Mouse (Mus musculus) gastrocnemius, postnatal 14 days (tissue): ENCODE measurements around the gene Igflr1. TPM values are rescaled to one million over a fixed set of nuclear protein-coding genes. Genes with fewer than 3 reads are reported as not detected.

Experiments
- DNase-seq: peaks from one replicate; pipeline ENCODE4 v3.0.0; 2021; ENCODE audit warnings: mixed read lengths
- intact Hi-C: fragments of 180-260 bp; cut with DNase I; formaldehyde crosslinking; loops from one replicate; pipeline ENCODE4 v1.15.1; 2025; ENCODE audit warnings: low total_unique reads
- long read RNA-seq, 2 experiments: library from polyadenylated mRNA; stranded (forward); transcript quantifications; one replicate each; pipeline ENCODE4 v2.0.0; 2021
- total RNA-seq, 2 experiments: library from RNA; stranded (reverse); gene quantifications; 2 replicates each; pipeline ENCODE4 v1.2.3; 2021

Igflr1 gene
- under 1 TPM; 0.60 to 0.88 TPM for total RNA-seq
- long read RNA-seq, experiment 1, result 0 reads
- long read RNA-seq, experiment 2, result 0 reads

DNA sequence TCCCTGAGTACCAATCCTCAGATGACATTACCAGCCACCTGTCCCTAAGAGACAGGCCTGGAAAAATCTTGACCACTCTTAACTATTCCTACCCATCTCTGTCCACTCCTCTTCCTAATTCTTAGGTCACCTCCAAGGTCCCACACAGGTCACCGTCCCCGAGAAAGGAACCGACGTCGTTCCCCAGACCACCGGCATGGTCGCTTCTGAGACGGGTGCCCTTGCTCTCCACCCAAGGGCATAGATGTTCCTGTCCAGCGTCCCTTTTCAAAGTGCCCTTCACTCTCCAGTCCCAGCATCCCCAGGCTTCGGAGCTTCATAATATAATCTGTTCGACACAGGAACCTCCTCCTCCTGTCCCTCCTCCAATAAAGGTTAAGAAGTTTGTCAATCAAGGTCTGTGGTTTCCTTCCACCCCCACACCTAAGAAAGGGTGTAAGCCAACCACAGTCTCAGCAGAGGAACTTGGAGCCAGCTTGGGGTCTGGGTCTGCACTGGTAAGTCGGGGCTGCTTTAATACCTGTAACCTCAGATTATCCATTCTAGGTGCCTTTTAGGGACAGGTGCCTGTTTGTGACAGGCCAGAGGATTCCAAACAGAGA is at the start of gene Igflr1:
Gene Igflr1 (plus strand): TSS at position 458 of the 602 bp plus-strand sequence.
- intact Hi-C loops, result no loop called here
- DNase-seq, result no peak

DNA sequence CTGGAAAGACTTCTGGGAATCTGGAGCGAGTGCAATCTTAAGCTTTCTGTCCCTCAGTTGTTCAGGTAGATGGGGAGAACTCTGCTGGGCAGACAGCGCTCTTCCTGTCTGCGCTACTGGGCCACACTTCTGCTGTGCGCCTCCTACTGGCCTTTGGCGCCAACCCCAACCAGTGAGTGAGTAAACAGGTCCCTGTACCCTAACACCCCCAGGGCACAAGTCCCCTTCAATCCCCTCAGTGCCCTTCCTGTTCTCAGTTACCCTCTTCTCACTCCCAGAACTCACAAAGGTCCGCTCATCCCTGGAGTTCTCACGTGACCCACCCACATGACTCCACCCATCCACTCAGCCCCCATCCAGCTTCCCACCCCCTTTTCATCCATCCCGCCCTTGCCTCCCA is 46.9 kb upstream of the Igflr1 start:
- no peak for DNase-seq

DNA sequence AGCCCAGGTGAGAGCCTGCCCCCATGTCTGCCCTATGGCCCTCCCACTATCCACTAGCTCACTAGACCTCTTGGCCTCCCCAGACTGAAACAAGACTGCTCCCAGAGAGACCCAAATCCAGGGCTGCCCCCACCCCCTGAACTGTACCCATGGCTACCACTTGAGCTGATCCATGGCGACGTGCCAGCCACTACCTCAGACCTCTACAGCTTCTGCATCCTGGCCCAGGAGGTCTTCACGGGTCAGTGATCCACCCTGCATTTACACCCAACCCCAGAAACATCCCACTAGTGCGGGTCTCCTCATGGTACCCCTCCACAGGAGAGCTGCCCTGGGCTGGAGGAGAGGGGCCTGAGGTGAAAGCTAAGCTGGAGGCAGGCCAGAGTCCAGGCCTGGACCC is 44.8 kb upstream of the Igflr1 start:
- intact Hi-C loops, result no loop called here
- no peak for DNase-seq

More for the DNA sequence above, 46.9 kb upstream of the Igflr1 start:
- intact Hi-C loops, result no loop called here

DNA sequence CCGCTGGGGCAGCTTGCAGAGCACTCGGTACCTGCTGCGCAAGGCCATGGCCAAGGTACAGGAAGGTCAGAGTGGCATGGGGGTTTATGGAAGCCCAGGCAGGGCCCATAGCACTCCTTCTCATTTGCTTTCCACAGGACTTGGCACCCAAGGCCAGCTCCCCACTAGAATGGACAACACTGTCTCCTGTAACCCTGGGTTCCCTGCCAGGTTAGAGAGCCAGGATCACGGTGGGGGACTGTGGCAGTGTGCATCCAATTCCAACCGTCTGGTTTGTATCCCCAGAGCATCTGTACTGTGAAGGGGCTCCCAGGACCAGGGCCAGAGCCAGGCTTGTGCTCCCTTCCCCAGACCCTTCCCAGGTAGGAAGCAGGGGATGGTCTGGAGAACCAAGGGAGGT is 44.4 kb upstream of the Igflr1 start:
- intact Hi-C loops, result no loop called here
- DNase-seq, result no peak

DNA sequence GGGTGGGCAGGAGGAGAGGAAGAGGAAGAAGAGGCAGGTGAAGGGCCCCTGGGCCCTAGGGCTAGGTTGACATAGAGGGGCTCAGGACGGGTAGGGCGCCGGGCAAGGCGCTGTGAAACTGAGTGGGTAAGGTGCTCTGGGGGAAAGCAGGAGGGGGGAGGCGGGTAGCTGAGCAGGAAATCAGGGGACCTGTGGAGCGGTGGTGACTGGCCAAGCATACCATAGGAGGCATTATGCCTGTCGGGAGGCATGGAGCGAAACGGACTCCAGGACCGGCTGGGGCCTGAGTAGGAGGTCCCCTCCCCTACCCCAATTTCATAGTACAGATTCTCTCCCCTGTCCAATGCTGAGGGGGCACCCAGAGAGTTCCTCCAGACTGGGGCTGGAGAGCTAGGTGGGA is 42.4 kb upstream of the Igflr1 start:
- DNase-seq, result no peak
- intact Hi-C loops, result no loop called here

DNA sequence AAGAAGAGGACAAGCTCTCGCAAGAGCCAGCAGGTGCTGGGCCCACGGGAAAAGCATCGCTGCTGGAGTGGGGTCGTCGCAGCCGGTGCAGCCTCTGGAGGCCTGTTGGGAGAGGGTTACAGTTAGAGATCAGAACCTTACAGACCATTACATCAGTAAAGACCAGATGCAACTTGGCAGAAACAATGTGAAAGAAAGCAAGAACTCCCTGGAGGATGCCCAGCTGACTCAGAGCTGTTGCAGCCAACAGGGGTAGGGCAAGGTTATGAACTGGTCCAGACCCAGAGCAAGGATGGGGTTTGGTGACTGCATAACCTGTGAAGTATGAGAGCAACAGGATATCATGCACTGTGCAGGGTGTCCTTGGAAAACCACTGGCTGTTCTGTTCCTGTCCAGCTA is 40.7 kb upstream of the Igflr1 start:
- intact Hi-C loops, result no loop called here
- no peak for DNase-seq

DNA sequence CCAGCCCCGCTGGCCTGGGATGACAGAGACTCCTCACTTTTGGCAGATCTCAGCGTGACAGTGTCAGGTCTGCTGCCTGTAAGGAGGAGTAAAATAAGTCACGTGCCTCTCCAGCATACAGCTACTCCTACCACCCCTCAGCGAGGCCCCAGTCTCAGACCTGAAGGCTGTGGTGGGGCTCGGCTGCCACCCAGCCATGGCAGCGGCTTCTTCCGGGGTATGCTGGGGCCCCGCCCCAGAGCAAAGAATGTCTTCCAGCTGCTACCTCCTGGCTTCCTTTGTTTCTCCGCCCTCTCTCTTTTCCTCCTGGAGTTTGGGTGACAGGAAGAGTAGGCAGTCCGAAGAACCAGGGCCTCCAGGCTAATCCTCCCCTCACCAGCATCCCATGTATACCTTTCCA is 39.3 kb upstream of the Igflr1 start:
- intact Hi-C loops, result no loop called here

DNA sequence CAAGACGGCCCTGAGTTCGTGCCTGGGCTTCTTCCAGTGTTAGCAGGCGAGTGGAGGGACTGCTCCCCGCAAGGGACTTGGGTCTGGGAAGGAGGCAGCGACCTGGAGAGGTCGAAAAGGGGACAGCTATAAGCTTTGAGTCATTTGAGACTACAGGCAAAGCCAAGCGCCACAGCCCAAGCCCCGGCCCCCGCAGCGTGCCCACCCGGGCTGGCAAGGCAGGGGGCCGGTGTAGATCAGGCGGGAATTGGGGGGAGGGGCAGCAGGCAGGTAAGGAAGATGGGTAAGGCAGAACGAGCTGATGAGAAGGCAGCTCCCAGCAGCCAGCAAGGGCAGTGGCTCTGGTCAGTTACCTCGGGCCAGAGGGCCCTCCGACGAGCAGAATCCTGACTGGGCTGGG is 38.8 kb upstream of the Igflr1 start:
- no peak for DNase-seq
- intact Hi-C loops, result no loop called here

More for the DNA sequence above, 39.3 kb upstream of the Igflr1 start:
- no peak for DNase-seq

DNA sequence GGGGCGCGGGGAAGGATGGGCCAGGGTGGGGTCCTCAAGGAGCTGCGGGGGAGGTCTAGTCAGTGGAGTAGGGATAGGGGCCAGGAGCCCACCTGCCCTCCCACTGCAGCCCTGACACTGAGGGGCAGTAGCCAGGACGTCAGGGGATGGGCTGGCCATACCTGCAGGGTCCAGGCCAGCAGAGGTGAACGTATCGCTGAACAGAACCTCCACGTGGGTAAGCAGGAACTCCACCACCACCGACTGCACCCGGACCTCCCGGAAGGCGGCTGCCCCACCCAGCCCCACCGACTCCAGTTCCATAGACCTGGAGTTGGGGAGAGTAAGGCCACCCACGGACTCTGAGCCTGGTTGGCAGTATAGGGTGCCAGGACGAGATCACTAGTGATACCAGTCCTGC is 38.2 kb upstream of the Igflr1 start:
- DNase-seq, result no peak
- intact Hi-C loops, result no loop called here

DNA sequence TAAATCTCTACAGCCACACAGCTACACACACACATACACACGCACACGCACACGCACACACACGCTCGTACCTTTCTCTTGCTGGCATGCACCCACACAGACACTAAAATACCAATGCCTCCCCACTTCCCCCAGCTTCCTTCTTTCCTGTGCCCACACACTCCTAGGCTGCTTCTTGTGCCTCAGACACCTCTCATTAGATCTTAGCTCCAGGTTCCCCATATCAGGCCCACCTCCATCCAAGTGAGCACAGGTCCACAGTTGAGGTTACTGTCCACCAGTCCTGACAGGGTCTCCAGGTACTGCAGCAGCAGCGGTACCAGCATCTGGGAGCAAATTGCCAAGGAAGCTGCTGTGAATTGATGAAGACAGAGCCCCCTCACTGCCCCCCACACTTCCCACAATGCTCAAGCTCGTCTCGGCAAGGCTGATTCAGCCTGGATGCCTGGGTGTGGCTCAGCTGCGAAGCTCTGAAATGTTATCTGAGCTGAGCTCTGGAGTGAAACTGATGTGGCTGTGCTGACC is 33.9 kb upstream of the Igflr1 start:
- intact Hi-C loops, result no loop called here
- no peak for DNase-seq

DNA sequence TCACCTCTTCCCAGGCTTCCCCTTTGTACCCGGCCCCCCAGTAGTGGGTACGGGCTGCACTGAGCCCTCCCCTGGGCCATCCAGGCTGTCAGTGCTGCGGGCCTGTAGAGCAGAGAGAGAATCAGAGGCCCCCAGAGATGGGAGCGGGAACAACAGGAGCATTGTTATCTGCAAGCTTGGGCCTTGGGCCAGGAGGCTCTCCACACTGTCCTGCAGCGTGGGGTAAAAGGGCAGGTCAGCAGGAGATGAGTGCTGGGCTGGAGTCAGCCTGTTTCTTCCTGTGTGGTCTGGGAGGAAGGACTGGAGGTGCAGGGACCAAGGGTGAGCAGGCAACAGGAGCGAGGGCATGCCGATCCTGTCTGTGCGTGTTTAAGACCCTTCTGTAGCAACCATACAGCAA is 32.3 kb upstream of the Igflr1 start:
- intact Hi-C loops, result no loop called here
- peak; percentile 35 for DNase-seq

DNA sequence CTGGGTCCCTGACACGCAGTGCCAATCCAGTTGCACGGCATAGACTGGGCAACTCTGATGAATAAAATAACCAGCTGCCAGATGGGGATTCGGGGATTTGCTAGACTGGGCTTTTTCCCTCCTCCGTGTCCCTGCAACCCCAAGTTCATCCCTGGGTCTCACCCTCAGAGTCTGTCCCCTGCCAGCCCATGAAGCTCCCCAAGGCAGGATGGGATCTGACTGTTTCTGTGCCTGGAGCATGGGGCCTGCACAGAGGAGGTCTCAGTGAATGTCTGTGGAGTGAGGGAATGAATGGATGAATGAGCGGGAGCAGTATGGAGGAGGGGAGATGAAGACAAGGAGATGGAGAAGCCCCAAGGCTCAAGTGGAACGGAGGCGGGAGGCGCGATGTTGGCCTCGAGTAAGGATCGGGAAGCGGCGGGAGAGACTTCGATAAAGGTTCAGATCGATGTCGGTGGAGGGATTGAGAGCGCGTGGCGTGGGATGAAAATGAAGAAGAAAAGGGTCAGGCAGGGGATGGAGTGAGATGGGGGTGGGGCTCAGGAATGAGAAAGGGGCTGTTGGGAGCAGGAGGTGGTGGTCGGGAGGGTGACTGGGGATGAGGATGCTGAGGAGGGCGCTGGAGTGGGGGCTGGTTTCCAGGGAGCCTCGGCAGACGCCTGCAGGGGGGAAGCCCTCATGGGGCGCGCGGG is 31.1 kb upstream of the Igflr1 start:
- intact Hi-C loops, result no loop called here
- no peak for DNase-seq

DNA sequence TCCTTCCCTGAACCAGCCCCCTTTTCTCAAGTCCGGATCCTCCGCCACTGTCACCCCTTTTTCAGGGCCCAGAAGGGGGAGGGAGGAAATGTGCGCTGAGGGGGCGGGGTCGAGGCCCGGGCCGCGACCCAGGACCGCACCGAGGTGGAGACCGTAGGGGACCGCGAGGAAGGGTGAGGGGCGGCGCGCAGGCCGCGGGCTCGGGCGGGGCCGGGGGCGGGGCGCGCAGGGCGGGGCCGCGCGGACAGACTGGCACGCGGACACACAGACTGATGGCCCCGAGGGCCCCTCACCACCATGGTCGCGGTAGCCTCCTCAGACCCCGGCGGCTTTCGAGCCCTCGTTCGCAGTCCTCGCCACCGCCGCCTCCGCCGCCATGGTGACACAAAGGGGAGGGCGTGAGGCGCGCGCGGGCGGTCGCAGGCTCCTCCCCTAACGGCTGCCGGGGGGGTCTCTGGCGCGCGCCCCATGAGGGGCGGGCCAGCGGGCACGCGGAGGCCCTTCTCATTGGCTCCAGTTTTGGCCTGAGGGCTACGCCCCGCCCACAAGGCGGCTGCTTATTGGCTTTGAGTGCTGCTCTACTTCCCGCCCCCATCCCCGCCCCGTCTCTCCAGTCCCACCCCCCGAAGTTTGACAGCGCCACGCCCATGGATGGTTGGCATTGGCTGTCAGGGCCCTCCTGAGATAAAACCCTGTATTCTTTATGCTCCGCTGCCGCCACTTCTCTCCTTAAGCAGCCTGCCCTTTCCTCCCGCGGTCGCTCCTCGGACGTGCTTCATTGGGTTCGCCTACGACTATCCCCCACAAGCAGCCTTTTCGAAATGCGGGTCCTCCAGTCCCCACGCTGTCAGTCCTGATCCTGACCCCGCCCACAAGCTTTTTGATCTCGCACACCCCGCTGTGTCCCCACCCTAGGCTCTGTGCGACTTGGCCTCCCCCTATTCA is 30.3 kb upstream of the Igflr1 start, which contains the start of gene Arhgap33:
Gene Arhgap33 (minus strand): TSS at position 428 of the 945 bp plus-strand sequence.
- intact Hi-C loops, result no loop called here
- peak; percentile 95 for DNase-seq

DNA sequence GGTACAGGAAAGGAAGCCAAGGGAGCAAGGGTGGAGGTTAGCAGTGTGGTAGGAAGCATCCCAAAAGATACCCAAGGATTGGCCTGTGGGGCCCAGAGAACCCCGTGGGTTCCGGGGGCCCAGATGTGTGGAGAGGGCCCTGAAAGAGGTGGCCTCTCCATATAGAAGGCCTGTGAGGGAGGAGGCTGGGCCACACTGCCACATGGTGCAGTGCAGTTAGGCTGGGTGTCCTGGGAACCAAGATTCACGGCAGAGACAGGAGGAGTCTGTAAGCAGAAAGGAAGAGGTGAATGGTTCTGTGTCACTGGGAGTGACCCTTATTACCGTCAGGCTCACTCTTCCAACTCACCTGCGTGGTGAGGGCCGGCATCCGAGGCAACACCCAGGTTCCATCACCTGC is 24.7 kb upstream of the Igflr1 start:
- intact Hi-C loops, result no loop called here
- DNase-seq, result no peak

DNA sequence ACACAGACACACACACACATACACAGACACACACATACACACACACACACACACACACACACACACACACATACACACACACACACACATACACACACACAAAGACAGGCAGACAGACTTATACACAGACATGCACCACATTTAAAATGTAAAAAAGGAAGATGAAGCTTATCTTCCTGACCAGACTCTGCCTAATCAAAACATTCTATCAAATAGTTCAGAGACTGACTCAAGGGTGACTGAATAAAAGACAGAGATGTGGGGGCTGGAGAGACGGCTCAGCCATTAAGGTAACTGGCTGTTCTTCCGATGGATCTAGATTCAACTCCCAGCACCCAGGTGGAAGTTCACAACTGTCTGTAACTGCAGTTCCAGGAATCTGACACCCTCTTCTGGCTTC is 20.9 kb upstream of the Igflr1 start:
- no peak for DNase-seq
- intact Hi-C loops, result no loop called here

DNA sequence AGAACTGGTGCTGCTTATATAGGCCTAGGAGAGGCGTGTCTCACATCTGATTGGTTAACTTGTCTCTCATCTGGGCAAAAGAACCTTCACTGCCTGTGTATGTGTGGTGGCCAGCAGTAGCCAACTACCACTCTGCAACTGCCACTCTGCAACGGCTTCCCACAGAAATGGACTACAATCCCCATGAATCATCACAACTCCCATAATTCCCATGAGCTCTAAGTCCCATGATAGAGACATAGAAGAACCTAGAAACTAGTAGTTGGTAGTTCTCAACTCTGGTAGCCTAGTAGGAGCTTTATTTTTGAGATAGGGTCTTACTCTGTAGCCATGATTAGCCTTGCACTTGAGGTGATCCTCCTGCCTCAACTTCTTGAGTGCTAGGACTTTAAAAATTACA is 15.3 kb upstream of the Igflr1 start:
- intact Hi-C loops, result no loop called here
- no peak for DNase-seq

DNA sequence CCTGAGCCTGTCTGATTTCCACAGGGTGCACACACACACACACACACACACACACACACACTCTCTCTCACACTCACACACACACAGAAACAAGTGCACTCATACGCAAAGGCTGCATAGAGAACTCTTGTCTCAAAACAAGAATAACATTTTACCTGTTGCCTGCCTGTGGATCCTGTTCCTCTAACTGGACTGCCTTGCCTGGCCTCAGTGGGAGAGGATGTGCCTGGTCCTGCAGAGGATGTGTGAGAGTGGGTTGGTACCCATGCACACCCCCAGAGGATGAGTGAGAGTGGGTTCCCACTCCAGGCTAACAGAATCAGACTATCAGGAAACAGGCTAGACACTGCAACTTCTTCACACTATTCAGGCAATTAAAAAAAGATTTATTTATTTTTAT is 14.6 kb upstream of the Igflr1 start:
- intact Hi-C loops, result no loop called here
- DNase-seq, result no peak

DNA sequence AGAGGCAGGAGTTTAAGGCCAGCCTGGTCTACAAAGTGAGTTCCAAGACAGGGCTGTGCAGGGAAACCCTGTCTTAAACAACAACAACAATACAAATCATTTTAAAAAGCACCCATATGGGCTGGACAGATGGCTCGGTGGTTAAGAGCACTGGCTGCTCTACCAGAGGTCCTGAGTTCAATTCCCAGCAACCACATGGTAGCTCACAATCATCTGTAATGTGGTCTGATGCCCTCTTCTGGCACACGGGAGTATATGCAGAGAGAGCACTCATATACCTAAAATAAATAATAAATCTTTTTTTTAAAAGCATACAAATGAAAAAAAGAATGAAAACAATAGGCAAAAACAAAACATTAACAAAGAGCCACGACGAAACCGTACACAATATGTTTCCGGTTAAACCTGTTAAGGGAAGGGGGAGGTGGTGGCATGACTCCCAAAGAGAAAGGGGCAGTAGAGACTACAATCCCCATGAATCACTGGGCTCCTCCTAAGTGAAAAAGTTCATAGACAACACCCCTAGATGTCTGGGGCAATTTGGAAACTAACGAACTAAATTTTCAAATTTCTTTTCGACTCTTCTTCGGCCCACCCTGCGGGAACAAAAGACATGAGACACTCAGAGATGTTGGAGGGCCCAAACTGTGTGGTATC is 13.7 kb upstream of the Igflr1 start:
- intact Hi-C loops, result no loop called here
- peak; percentile 30 for DNase-seq

DNA sequence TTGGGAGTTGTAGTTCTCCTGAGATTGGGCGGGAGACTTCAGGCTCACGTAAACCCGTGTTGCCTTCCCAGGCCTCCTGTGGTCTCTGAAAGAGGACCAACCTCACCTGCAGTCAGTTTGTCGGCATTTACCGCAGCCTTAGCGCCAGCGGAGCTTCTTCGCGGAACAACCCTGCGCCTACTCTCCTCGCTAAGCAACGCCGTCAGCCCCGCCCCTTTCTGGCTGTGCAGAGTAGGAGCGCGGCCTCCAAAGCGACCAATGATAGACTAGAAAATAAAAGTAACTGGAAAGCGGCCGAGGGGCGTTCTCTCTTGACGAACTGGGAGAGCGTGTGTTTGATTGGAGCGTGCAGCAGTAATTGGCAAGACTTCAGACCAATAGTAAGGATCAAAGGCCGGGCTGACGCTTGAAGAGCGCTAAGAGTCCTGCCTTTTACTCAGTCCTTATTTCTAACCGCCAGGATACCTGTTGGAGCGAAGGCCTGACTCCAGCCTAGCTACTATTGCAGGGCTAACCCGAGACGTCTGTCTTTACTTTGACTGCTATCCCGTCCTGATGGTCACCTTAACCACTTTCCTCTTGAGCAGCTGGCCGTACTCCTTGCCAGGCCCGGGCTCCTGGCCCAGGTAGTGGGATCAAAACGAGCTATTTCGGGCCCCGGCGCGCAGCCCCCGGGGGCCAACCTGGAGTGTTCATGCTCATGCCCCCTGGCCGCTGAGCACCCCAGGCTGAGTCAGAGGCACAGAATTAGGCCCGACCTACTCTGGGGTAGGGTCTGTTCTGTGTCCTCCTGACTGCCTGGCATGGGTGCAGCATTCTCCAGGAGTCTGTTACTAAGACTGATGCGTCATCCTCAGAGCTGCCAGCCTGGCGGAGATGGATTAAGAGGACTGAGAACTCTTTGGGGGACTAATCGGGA is 12.9 kb upstream of the Igflr1 start, which contains the start of the genes Hspb6 and Proser3:
Gene Hspb6 (plus strand): TSS at position 77 of the 919 bp plus-strand sequence.
Gene Proser3 (minus strand): TSS at position 198 of the 919 bp plus-strand sequence.
- intact Hi-C loops, result no loop called here
- peak; percentile 97 for DNase-seq
